Mouse (Mus musculus) kidney, embryonic 14.5 days (tissue): ENCODE results near the gene Panx1. TPM values are rescaled to one million over a fixed set of nuclear protein-coding genes. Genes with fewer than 3 reads are reported as not detected.

ENCODE experiments used
- ATAC-seq: fragments of 200-750 bp; cut with Nextera tagmentation; 2 replicates; pipeline ENCODE4 v1.8.0; 2017; ENCODE audit warnings: moderate number of reproducible peaks, mild to moderate bottlenecking, moderate TSS enrichment, moderate library complexity; ENCODE audit not compliant: low FRiP score, low TSS enrichment
- H3K27ac ChIP-seq: fragments of 300-500 bp; sonication (generic); 2 replicates; pipeline ENCODE4 v1.5.1; 2014; ENCODE audit warnings: low read depth, mild to moderate bottlenecking, low read length, moderate library complexity, mixed read lengths
- H3K27me3 ChIP-seq: fragments of 300-500 bp; sonication (generic); 2 replicates; pipeline ENCODE4 v1.6.1; 2014; ENCODE audit warnings: mild to moderate bottlenecking, low read length; ENCODE audit not compliant: control insufficient read depth, insufficient read depth
- H3K36me3 ChIP-seq: fragments of 300-500 bp; sonication (generic); 2 replicates; pipeline ENCODE4 v1.6.1; 2014; ENCODE audit warnings: low read length, mixed read lengths; ENCODE audit not compliant: control insufficient read depth, insufficient read depth
- H3K4me1 ChIP-seq: fragments of 300-500 bp; sonication (generic); 2 replicates; pipeline ENCODE4 v1.6.1; 2014; ENCODE audit warnings: low read length, mixed read lengths; ENCODE audit not compliant: control insufficient read depth, insufficient read depth
- H3K4me2 ChIP-seq: fragments of 300-500 bp; sonication (generic); replicated peaks from 2 replicates; pipeline ENCODE4 v1.6.1; 2014; ENCODE audit warnings: low read depth, mild to moderate bottlenecking, low read length
- H3K4me3 ChIP-seq: fragments of 300-500 bp; sonication (generic); 2 replicates; pipeline ENCODE4 v1.5.1; 2014; ENCODE audit warnings: mild to moderate bottlenecking, low read length
- H3K9ac ChIP-seq: fragments of 300-500 bp; sonication (generic); 2 replicates; pipeline ENCODE4 v1.6.1; 2014; ENCODE audit warnings: low read depth, mild to moderate bottlenecking, low read length, moderate library complexity
- H3K9me3 ChIP-seq: fragments of 300-500 bp; sonication (generic); 2 replicates; pipeline ENCODE4 v1.6.1; 2016; ENCODE audit warnings: low read length; ENCODE audit not compliant: control insufficient read depth
- WGBS: fragments of 180-500 bp; shearing (Covaris S2); extraction: QIAGEN DNeasy Blood & Tissue Kit; methylation state at CpG from one replicate; pipeline ENCODE4 v1.1.7; 2014; 5-methylcytosine and 5-hydroxymethylcytosine counted together
- polyA plus RNA-seq: library from polyadenylated mRNA; unstranded; fragments of >200 nt; fragmentation: Nextera tagmentation; extraction: Ambion mirVana; gene quantifications from 2 replicates; pipeline ENCODE4 v1.2.1, GENCODE M21; 2014

Panx1 gene
- polyA plus RNA-seq, 1 experiment from 2014 or later: 71.2 TPM

- no peak for ATAC-seq
Observed at GRCm38 (mm10) chr9:15032797-15033196, 12.5 kb downstream of the Panx1 start.

GRCm38 (mm10) chr9:15030771-15031170 is 14.5 kb downstream of the Panx1 start:
- H3K4me1 ChIP-seq: no peaks in the 10 kb centered on the region
- no peak overlapping the region for H3K9ac ChIP-seq
- ATAC-seq: no peak
- H3K36me3 ChIP-seq: no peaks in the 10 kb centered on the region
- H3K27me3 ChIP-seq: no peaks in the 10 kb centered on the region
- H3K27ac ChIP-seq: no peak overlapping the region
- WGBS: 76% methylated on average over 8 of the region's 8 CpGs
- no peak overlapping the region for H3K4me3 ChIP-seq
- H3K4me2 ChIP-seq: no peak overlapping the region
- no peaks in the 10 kb centered on the region for H3K9me3 ChIP-seq

More at GRCm38 (mm10) chr9:15032797-15033196, 12.5 kb downstream of the Panx1 start:
- no peak overlapping the region for H3K4me2 ChIP-seq
- no peaks in the 10 kb centered on the region for H3K9me3 ChIP-seq
- H3K4me3 ChIP-seq: no peak overlapping the region
- no peak overlapping the region for H3K9ac ChIP-seq
- no peaks in the 10 kb centered on the region for H3K27me3 ChIP-seq
- WGBS: 86% methylated on average over 4 of the region's 4 CpGs
- no peaks in the 10 kb centered on the region for H3K4me1 ChIP-seq
- no peaks in the 10 kb centered on the region for H3K36me3 ChIP-seq
- H3K27ac ChIP-seq: no peak overlapping the region

- Histone ChIP-seq H3K4me1 (no peaks in the 10 kb centered on the region), H3K4me3 (no peak overlapping the region), H3K9me3 (no peaks in the 10 kb centered on the region), H3K27me3 (no peaks in the 10 kb centered on the region), H3K9ac (no peak overlapping the region), H3K36me3 (no peaks in the 10 kb centered on the region), H3K27ac (no peak overlapping the region), H3K4me2 (no peak overlapping the region)
- WGBS: 67% methylated on average over 5 of the region's 5 CpGs
- peak; percentile 59; the same call in 1 of the 2 replicates for ATAC-seq
Observed at GRCm38 (mm10) chr9:15029025-15029727, 16.1 kb downstream of the Panx1 start.

- Histone ChIP-seq H3K4me2 (no peak overlapping the region), H3K27ac (no peak overlapping the region), H3K4me1 (no peaks in the 10 kb centered on the region), H3K4me3 (no peak overlapping the region), H3K9ac (no peak overlapping the region), H3K27me3 (no peaks in the 10 kb centered on the region), H3K9me3 (no peaks in the 10 kb centered on the region), H3K36me3 (no peaks in the 10 kb centered on the region)
- no peak for ATAC-seq
- WGBS: 73% methylated on average over 3 of the region's 3 CpGs
Observed at GRCm38 (mm10) chr9:15027725-15028124, 17.6 kb downstream of the Panx1 start.

- Histone ChIP-seq H3K4me3 (no peak overlapping the region), H3K27me3 (no peaks in the 10 kb centered on the region), H3K4me1 (no peaks in the 10 kb centered on the region), H3K9ac (no peak overlapping the region), H3K27ac (no peak overlapping the region), H3K4me2 (no peak overlapping the region), H3K36me3 (peaks cover 13% of the 10 kb centered on the region; the same call in 1 of the 2 replicates), H3K9me3 (no peaks in the 10 kb centered on the region)
- WGBS: 93% methylated on average over 1 of the region's 1 CpGs
- no peak for ATAC-seq
Observed at GRCm38 (mm10) chr9:15023049-15023448, 22.2 kb downstream of the Panx1 start.

- WGBS: 92% methylated on average over 9 of the region's 9 CpGs
- Histone ChIP-seq H3K4me3 (no peak overlapping the region), H3K27me3 (no peaks in the 10 kb centered on the region), H3K4me1 (no peaks in the 10 kb centered on the region), H3K27ac (no peak overlapping the region), H3K9ac (no peak overlapping the region), H3K4me2 (no peak overlapping the region), H3K9me3 (no peaks in the 10 kb centered on the region), H3K36me3 (peaks cover 13% of the 10 kb centered on the region; the same call in 1 of the 2 replicates)
- ATAC-seq: no peak
Observed at GRCm38 (mm10) chr9:15021156-15021555, 24.1 kb downstream of the Panx1 start.

- Histone ChIP-seq H3K4me1 (no peaks in the 10 kb centered on the region), H3K36me3 (peaks cover 13% of the 10 kb centered on the region; the same call in 1 of the 2 replicates), H3K9ac (no peak overlapping the region), H3K4me2 (no peak overlapping the region), H3K27me3 (no peaks in the 10 kb centered on the region), H3K27ac (no peak overlapping the region), H3K4me3 (no peak overlapping the region), H3K9me3 (no peaks in the 10 kb centered on the region)
- ATAC-seq: no peak
- 92% methylated on average over 5 of the region's 5 CpGs for WGBS
Observed at GRCm38 (mm10) chr9:15020561-15021080, 24.7 kb downstream of the Panx1 start.

GRCm38 (mm10) chr9:15018756-15019131 is 26.5 kb downstream of the Panx1 start:
- Histone ChIP-seq H3K27me3 (no peaks in the 10 kb centered on the region), H3K4me1 (no peaks in the 10 kb centered on the region), H3K9me3 (no peaks in the 10 kb centered on the region), H3K36me3 (peaks cover 13% of the 10 kb centered on the region; the same call in 1 of the 2 replicates), H3K4me2 (no peak overlapping the region), H3K27ac (no peak overlapping the region), H3K4me3 (no peak overlapping the region), H3K9ac (no peak overlapping the region)
- WGBS: 79% methylated on average over 5 of the region's 5 CpGs
- ATAC-seq: no peak
